Mouse (Mus musculus): ENCODE data around the gene Dock11.
A peak's percentile ranks its signal among the peaks of the same experiment; 100 is the strongest.

The Dock11 gene

GRCm38 (mm10) chrX:35888087-35888895 is at the start of gene Dock11:
Gene Dock11, plus strand, starts transcription at chrX:35888832.
- peak; percentile 7 to 63 for DNase-seq (ENCODE audit: low spot score in 2 of 2)

- DNase-seq (ENCODE audit: low spot score in 2 of 2): no peak
Observed at GRCm38 (mm10) chrX:35879703-35880102, 8.9 kb upstream of the Dock11 start.

- DNase-seq (ENCODE audit: low spot score in 2 of 2): no peak
Observed at GRCm38 (mm10) chrX:35888945-35889799, 540 bp downstream of the Dock11 start.

- no peak for DNase-seq (ENCODE audit: low spot score in 2 of 2)
Observed at GRCm38 (mm10) chrX:35889800-35890106, 1.1 kb downstream of the Dock11 start.

- no peak for DNase-seq (ENCODE audit: low spot score in 2 of 2)
Observed at GRCm38 (mm10) chrX:35891534-35892125, 3.0 kb downstream of the Dock11 start.

- no peak for DNase-seq (ENCODE audit: low spot score in 2 of 2)
Observed at GRCm38 (mm10) chrX:35892377-35892776, 3.7 kb downstream of the Dock11 start.

GRCm38 (mm10) chrX:35897648-35898500 is 9.2 kb downstream of the Dock11 start:
- DNase-seq (ENCODE audit: low spot score in 2 of 2): no peak

GRCm38 (mm10) chrX:35898501-35898766 is 9.8 kb downstream of the Dock11 start:
- no peak for DNase-seq (ENCODE audit: low spot score in 2 of 2)

GRCm38 (mm10) chrX:35904352-35904751 is 15.7 kb downstream of the Dock11 start:
- no peak for DNase-seq (ENCODE audit: low spot score in 2 of 2)

- no peak for DNase-seq (ENCODE audit: low spot score in 2 of 2)
Observed at GRCm38 (mm10) chrX:35906696-35907330, 18.2 kb downstream of the Dock11 start.

- no peak for DNase-seq (ENCODE audit: low spot score in 2 of 2)
Observed at GRCm38 (mm10) chrX:35919558-35919957, 30.9 kb downstream of the Dock11 start.

- DNase-seq (ENCODE audit: low spot score in 2 of 2): no peak
Observed at GRCm38 (mm10) chrX:35920096-35920607, 31.5 kb downstream of the Dock11 start.

- no peak for DNase-seq (ENCODE audit: low spot score in 2 of 2)
Observed at GRCm38 (mm10) chrX:35921922-35922321, 33.3 kb downstream of the Dock11 start.

- no peak for DNase-seq (ENCODE audit: low spot score in 2 of 2)
Observed at GRCm38 (mm10) chrX:35924705-35925264, 36.2 kb downstream of the Dock11 start.

- DNase-seq (ENCODE audit: low spot score in 2 of 2): no peak
Observed at GRCm38 (mm10) chrX:35930094-35930933, 41.7 kb downstream of the Dock11 start.

- DNase-seq (ENCODE audit: low spot score in 2 of 2): no peak
Observed at GRCm38 (mm10) chrX:35930934-35931406, 42.3 kb downstream of the Dock11 start.

GRCm38 (mm10) chrX:35931945-35932344 is 43.3 kb downstream of the Dock11 start:
- DNase-seq (ENCODE audit: low spot score in 2 of 2): no peak

GRCm38 (mm10) chrX:35932952-35933351 is 44.3 kb downstream of the Dock11 start:
- DNase-seq (ENCODE audit: low spot score in 2 of 2): no peak

- DNase-seq (ENCODE audit: low spot score in 2 of 2): no peak
Observed at GRCm38 (mm10) chrX:35938112-35938511, 49.5 kb downstream of the Dock11 start.

GRCm38 (mm10) chrX:35946394-35946793 is 57.8 kb downstream of the Dock11 start:
- no peak for DNase-seq (ENCODE audit: low spot score in 2 of 2)

All from urinary bladder, postnatal 36 days (tissue).